Mouse (Mus musculus): ENCODE results near the gene Map3k5.

The Map3k5 gene

DNA sequence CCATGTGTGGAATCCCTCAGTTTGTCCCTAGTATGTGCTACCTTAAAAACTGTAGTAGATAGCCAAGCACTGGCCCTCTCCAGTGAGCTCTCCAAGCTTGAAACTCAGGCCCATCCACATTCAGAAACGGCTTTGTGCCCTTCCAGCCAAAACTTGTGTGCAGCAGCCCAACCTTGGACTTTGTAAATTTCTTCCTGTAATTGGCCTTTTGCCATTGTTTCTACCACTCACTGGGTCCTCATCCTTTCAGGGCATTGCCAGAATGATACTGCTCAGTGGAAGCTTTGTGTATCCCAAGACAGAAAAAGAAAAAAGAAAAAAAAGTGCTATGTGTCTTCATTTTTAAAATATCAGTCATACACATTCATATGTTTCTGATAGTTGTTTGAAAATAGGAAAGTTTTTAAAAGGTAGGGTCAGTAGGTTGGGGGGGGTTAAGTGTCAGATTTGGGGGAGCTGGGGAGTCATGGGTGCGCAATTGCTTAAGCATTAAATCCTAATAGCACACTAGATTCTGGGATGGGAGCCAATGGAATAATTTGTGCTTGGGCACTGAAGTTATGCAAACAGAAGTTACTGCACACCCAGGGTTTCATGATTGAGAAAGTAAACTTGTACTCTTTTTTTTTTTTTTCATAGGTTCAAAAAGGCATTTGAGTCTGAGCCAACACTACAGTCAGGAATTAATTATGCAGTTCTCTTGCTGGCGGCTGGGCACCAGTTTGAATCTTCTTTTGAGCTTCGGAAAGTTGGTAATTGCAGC lies 111.6 kb downstream of the Map3k5 start:
- DNase-seq (ENCODE audit: low read depth in 1 of 2, low spot score in 2 of 2): no peak

DNA sequence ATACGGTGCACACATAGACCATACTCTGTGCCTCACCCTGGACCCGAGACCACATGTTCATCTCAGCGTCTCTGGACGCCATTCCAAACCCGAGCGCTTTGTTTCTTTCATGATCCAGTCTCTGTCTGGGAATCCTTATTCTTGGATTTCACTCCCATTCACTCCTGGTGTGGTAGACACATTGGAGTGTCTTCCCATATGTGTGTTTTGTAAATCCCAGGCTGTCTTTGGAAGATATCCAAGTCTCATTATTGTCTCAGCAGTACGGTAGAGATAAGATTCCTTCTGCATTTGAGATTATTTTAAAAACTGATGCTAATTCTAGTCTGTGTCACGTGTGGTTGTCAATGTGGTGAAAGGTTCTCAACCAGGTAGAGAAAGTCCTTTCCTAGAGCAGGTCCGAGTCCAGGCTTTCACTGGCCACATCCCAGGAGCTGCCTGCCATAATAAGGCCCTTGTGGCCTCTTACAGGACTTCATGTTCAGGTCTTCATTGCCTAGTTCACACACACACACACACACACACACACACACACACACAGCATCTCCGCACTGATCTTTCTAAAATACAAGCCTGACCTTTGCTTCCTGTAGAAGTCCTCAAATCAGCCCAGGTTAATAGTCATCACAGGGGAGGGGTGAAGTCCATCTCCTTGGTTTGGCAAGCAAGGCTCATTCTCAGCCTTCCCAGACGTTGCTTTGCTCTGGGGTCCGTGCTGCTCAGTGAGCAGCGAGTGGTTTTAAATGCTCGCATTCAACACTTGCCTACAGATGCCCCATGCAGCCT lies 122.8 kb downstream of the Map3k5 start:
- DNase-seq (ENCODE audit: low read depth in 1 of 2, low spot score in 2 of 2): no peak

DNA sequence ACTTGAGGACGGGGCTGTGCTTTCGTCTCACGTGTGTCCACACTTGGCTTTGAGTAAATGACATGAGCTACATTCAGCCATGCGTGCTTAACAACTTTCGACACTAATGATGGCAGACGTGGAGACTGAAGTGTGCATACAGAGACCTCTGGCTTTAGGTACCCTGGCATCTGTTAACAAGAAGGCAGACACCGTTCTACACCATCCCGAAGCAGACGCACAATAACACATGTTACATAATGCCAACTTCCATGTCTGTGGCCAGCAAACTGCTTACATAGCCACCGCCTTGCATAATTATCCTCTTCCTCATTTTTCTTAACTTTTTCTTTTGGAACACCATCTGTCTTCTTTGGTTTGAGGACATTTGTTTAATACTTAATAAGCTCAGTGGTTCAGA lies 123.8 kb downstream of the Map3k5 start:
- DNase-seq (ENCODE audit: low read depth in 1 of 2, low spot score in 2 of 2): no peak

DNA sequence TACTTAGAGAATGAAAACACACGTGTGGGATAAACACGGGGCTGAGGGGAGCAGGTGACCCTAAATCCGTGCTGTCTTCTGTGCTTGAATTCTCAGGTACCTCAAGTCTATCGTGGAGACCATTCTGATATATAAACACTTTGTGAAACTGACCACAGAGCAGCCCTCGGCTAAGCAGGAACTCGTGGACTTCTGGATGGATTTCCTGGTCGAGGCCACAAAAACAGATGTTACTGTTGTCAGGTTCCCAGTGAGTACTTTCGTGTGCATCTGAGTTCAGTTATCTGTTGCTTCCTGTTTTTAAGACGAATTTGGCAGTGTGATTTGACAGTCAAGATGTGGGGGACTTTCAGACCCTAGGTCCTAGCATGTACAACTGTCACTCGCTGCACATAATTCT lies 124.6 kb downstream of the Map3k5 start:
- no peak for DNase-seq (ENCODE audit: low read depth in 1 of 2, low spot score in 2 of 2)

DNA sequence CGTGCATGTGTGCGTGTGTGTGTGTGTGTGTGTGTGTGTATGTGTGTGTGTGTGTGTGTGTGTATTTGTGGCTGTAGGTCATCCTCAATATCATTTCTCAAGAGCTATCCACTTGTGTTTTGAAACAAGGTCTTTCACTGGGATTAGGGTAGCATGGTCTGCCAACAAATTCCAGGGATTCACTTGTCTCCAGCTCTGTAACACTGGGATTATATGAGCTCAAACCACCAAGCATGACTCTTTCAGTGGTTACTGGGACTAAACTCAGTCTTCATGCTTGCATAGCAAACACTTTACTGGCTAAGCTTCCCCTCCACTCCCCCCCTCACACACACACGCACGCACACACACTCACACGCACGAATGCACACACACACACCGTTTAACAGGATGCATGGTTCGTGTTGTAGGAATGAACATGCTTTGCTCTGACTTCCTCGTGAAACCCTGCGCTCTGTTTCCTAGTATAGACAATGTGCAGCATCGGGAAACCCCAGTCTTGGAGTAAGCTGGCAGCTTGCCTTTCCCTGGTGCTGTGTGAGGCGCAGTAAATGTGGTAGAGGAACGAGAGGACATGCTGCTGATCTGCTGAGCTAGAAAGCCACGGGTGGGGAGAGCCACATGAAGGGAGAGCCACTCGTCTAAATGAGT lies 126.2 kb downstream of the Map3k5 start:
- no peak for DNase-seq (ENCODE audit: low read depth in 1 of 2, low spot score in 2 of 2)

DNA sequence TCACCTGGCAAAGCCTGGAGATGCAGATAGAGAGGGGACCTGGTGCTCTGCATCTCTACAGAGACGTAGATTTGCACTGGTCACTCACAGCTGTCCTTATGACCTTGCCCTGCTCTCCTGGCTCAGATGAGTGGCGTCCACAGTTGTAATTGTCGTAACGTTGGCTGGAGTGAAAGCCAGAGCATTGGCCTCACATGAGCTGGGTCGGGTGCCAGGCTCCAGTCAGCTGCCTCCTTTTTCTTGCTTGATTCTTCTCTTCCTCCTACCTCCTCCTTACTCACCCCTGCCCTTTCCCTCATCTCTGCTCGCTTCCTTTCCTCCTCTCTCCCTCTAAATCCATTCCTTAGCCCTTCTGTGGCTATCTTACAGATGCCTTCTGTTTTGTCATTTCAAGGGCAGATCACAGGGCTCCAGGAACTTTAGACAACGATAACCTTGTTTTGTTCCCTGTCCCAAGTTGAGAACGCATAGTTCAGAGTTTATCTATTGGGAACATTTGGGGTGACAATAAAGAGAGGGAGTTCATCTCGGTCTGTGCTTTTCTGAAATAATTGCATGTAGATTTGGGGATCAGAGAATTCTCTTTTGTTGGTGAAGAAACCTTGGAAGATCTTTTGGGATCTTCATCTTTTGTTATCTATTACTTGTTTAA lies 130.4 kb downstream of the Map3k5 start:
- DNase-seq (ENCODE audit: low read depth in 1 of 2, low spot score in 2 of 2): no peak

DNA sequence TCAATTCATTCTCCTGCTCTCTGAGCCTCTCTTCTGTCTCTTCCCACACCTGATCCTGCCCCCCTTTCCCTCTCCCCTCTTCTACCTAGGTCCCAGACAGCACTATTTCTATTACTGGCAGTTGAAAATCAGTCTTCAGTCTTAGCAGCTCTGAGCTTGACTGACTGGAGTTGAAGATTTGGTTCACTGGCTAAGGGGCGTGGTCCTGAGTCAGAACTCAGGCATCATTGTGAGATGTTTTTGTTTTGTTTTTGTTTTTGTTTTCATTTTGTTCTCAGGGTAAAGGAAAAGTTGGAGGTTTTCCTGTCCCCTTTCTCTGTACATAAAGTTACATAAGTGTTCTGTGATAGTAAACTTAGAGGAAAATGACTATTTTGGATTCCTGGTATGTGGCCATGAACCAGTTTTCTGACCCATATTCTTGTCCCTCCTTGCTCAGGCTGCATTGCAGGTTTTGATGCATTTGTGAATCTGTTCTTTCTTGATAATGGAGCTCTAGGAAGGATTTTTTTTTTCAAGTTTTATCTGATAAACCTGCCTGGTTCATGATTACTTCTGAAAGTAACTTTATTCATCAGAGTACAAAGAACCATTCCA lies 131.9 kb downstream of the Map3k5 start:
- no peak for DNase-seq (ENCODE audit: low read depth in 1 of 2, low spot score in 2 of 2)

DNA sequence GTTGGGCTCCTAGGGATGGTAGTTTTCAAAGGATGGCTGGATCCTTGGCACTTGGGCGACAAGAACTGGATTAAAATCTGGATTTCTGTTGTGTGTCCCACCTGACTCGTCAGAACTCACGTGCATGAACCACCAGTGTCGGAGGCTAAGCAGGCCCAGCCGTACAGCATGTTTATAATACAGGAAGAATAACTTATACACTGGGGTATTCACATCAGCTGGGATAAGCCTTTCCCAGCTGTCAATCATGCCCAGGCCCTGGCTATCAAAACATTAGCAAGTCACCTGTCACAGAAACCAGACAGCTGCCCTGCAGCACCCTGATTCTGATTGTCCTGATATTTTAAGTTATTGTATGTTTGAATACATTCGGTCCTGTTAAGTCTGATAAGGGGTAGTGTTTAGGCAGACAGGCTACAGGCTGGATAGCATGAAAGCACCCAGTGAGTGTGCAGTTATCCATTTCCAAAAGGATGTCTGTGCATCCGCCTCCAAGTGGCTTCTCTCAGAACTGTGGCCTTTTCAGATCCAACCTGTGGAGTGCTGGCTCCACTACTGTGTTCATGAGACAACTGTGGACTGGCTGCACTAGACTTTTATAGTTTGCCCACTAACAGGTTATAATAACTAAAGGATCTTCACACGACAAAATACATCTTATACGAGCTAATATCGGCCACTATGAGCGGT lies 135.6 kb downstream of the Map3k5 start:
- no peak for DNase-seq (ENCODE audit: low read depth in 1 of 2, low spot score in 2 of 2)

DNA sequence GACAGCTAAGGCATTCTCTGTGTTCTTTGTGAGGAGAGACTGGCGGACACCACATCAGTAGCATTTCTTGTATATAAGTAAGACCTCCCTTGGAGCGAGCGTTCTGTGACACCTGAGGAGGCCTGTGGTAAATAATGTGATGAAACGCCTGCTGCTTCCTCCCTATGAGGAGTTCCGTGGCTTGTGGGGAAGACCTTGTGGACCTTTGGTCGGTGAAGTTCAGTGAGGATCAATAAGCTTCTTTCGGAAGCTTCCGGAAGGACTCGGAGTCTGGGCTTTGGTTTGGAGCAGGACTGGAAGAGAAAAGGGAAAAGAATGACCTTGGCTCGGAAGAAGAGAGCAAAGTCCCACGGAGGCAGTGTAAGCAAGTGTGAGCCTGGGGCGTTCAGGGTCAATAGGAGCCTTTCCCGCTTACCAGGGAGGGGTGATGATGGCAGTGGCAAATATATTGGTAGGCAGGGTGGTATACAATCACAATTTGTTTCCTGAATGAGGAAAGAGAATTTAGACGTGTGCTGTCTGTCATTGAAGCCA lies 136.4 kb downstream of the Map3k5 start:
- DNase-seq (ENCODE audit: low read depth in 1 of 2, low spot score in 2 of 2): no peak

DNA sequence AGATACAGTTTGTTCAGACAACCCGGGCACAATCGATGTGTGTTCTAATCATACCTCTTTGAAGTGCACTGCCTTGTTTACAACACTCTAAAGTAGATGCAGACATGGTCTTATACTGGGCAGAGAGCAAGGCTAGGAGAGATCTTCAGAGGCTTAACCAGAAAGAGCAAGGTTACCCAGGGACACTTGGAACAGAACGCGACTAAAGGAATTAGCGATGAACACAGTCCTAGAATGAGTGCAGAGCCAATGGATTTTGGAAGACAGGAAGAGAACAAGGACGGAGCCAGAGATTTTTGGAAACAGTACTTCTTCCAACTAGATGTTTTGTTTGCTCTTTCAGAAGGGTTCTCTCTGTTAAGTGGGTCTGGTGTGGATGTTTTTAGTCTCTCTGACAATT lies 137.4 kb downstream of the Map3k5 start:
- DNase-seq (ENCODE audit: low read depth in 1 of 2, low spot score in 2 of 2): no peak

DNA sequence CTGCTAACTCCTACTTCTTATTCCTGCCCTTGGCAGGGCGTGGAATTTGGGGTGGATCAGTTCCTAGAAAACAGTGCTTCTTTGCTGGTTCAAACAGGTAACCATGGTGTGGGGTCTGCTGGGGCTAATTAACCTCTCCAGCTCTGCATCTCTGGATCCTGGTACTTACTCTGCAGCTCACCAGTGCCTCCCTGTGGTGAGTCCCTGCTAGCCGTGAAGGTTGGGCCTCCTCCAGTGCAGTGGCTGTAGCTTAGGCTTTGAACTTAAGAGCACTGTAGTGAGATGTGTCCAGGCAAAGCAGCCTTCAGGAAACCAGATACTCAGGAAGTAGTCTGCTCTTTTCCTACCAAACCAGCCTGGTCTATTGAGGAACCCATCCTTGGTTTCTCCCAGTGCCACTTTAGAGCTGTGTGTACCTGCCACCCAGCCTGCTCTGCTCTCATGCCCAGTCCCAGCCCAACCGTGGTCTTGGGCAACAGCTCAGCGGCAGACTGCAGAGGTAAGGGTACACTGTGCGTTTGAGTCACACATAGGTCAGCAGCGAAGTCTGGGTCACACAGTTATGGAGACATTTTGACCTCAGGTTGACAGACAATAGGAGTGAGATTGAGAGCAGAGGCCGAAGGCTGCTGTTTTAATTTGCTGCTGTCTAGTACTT lies 139.1 kb downstream of the Map3k5 start:
- peak in 1 of 2 experiments; percentile 18 for DNase-seq (ENCODE audit: low read depth in 1 of 2, low spot score in 2 of 2)

DNA sequence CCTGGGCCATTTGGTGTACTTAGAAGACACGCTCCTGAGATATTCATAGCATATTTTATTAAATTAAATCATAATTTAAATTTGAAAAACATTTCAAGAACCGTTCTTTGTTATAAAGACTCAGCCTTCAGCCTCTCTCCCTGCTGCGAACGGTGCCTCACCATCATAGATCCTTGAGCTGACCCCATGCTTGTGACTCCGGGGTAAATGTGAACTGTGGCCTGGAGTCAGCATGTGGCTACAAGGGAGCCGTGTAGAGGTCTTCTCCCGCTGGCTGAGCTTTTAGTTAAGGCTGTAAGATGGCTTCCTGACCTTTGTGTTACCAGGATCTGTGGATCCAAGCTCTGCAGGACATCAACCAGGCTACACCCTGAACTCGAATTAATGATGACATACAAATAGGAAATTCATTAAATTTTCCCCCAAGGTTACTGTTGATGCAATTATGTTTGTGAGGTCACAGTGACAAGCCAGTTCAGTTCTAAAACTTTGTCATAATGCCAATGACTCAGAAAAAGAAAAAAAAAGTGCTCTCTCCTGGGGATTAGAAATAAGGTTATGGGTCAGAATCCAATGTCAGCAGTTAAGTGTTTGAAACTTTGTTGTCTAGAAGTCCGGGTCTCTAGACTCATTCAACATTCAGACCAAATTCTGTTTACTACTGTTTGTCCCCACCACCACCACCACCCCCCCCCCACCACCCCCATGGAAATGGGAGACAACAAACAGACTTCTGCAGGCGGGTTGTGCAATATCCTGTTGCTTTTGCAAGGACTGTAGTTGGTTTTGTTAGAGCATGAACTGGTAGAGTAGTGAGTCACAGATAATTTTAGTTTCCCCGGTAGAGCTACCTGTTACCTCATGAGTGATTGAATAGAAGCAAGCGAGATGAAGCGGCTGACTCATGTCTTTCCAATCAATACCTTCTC lies 142.5 kb downstream of the Map3k5 start:
- DNase-seq (ENCODE audit: low read depth in 1 of 2, low spot score in 2 of 2): no peak

DNA sequence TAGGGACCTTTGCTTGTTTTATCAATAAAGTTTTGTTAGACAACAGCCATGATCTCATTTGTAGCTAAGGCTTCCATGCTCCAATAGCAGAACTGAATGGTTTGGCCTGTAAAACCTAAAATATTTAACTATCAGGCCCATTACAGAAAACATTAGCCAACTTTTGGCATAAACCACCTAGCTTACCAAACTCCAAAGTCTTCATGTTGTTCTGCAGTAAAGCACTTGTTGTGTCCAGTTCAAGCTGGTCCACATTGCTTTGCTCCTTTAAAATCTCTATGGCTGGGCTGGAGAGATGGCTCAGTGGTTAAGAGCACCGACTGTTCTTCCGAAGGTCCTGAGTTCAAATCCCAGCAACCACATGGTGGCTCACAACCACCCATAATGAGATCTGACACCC lies 144.1 kb downstream of the Map3k5 start:
- DNase-seq (ENCODE audit: low read depth in 1 of 2, low spot score in 2 of 2): no peak

DNA sequence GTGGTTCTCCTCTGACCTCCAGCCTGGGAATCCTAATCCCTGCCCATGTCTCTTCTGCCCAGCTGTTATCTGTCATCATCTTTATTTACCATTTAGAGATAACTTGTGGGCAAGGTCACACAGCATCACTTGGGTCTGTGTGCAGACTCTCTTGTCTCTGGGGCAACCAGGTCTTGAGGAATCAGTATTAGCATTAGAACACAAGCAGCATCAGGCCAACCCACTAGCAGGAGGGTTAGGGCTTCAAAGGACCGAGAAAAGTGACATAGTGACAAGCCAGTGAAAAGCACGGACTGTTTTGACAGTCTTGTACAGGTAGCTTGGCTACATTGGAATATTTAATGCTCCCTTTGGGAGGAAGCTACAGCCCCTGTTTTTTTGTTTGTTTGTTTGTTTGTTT lies 153.6 kb downstream of the Map3k5 start:
- DNase-seq (ENCODE audit: low read depth in 1 of 2, low spot score in 2 of 2): no peak

DNA sequence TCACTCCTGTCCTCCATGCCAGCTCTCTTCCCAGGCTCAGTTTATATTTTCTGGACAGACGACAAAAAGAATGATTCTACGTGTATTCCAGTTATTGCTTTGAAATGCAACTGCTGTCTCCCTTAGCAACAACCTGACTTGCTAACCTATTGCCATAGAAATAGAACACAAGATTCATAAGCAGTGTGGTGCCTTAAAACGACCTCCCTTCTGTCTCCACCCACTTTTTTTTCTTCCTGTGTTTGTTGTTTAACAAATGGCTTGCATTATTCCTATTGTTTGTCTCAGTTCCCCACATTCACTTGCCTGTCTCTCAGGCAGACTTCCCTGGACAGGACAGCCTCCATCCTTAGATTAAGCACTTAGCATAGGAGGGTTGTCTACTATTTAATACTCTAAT lies 154.8 kb downstream of the Map3k5 start:
- no peak for DNase-seq (ENCODE audit: low read depth in 1 of 2, low spot score in 2 of 2)

DNA sequence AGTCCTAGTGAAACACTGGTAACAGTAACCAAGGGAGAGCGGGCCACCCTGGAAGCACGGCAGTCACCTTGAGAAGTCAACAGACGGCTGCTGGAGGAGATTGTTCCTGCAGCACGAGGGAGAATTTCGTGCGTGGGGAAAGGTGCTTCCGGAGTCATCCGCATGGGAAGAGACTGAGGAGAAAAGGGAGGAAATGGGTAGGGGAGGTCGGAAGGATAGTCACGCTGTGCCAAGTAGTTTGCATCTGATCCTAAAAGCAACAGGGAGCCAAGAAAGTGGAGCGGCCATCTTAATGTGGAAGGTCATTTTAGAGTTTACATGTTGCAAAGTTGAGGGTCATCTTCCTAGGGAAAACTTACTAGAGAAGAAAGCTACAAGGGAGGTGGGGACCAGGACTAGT lies 155.9 kb downstream of the Map3k5 start:
- DNase-seq (ENCODE audit: low read depth in 1 of 2, low spot score in 2 of 2): no peak

DNA sequence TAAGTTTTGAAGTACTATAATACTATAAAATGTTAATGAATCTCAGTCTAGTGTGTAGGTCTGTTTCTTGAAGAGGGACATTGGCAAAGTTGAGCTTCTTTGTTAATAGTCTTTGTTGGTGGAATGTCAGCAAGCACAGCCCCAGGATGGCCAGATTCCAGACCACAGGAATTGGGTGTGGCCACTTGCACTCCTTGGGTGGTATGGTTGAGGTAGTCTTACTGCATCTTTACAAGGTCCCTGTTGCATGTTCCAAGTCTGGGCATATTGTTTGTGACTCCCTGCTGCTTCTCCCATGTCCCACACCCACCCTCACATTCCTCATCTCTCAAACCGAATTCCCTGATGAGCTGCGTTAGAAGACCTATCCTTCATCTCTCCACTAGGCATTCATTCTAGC lies 157.1 kb downstream of the Map3k5 start:
- no peak for DNase-seq (ENCODE audit: low read depth in 1 of 2, low spot score in 2 of 2)

DNA sequence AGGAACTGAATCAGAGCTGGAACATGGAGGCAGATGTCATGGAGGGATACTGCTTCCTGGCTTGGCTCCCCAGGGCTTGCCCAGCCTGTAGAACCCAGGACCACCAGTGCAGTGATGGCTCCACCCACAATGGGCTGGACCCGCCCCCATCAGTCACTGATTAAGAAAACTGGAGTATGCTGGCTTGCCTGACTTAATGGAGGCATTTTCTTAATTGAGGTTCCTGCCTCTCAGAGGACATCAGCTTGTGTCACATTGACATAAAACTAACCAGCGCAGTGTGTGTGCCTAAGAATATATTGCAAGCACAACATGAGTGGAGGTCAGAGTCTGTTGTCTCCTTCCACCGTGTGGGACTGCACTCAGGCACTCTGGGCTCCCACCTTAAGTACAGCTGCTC lies 158.1 kb downstream of the Map3k5 start:
- no peak for DNase-seq (ENCODE audit: low read depth in 1 of 2, low spot score in 2 of 2)

DNA sequence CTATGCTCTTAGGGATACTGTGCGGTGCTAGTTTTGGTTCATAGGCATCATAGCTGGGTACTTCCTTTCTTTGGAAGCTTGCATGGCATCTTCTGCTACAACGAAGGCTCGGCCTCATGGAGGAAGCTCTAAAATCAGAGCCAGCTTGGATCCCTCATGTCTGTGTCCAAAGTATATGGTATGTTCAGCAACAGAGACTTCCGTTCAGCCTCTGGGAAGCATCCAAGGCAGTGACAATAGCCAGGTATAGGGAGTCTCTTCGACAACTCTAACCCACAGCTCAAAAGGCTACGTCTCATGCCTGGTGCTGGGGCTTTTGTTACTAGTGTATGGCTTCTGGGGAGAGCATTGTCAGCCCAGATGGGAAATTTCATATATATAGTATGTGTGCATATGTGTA lies 167.2 kb downstream of the Map3k5 start:
- DNase-seq (ENCODE audit: low read depth in 1 of 2, low spot score in 2 of 2): no peak

Data from monocyte, adult 2 months (primary cell).